Mouse (Mus musculus) heart, postnatal 10 days (tissue): ENCODE data around the gene Cyp2g1. TPM values are rescaled to one million over a fixed set of nuclear protein-coding genes. Genes with fewer than 3 reads are reported as not detected.
"Not testable (repeated sequence)": the region's sequence is repeated elsewhere in the genome, so short reads cannot be mapped to it uniquely, and the experiment has no call there.

ENCODE experiments used
- DNase-seq, 2 experiments: peaks; one replicate each; pipeline ENCODE4 v3.0.0; 2021
- intact Hi-C: fragments of 180-260 bp; cut with DNase I; formaldehyde crosslinking; loops from one replicate; pipeline ENCODE4 v1.15.1; 2025
- total RNA-seq, 2 experiments: library from RNA; stranded (reverse); gene quantifications; 2 replicates each; pipeline ENCODE4 v1.2.3; 2021

The Cyp2g1 gene
- total RNA-seq, 2 experiments from 2014 or later = not detected

DNA sequence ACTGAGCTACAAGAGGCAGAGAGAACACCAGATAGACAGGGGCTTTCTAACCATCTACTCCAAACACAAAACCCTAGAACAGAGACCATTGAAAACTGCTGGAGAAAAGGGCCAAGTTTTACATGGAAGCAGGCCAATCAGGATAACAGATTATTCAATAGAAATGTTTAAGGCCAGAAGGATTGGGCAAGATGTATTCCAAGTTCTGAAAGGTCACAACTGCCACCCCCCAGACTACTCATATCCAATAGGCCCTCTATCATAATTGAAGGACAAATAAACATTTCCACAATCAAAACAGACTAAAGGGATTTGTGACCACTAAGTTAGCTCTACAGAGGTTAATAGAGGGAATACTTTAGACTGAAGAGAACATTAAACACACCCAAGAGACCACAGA is 41.4 kb downstream of the Cyp2g1 start:
- intact Hi-C loops, DNase-seq: not testable (repeated sequence)

Other genes starting within 250 kb of the Cyp2g1 start
- not detected for gene Vmn1r185, start 190.4 kb upstream of the Cyp2g1 start, total RNA-seq
- not detected for gene Cyp2b23, start 122.5 kb upstream of the Cyp2g1 start, total RNA-seq
- gene Cyp2b19, start 51.8 kb upstream of the Cyp2g1 start, total RNA-seq = not detected
- under 1 TPM in 1 of 2 experiments, not detected in 1; 0.74 TPM for gene Cyp2a5, start 26.4 kb downstream of the Cyp2g1 start, total RNA-seq
- not detected for gene Cyp2a22, start 130.5 kb downstream of the Cyp2g1 start, total RNA-seq
- gene Cyp2a12, start 220.2 kb downstream of the Cyp2g1 start, total RNA-seq = not detected